Mouse (Mus musculus) liver, embryonic 14.5 days (tissue): Measurements from ENCODE around the gene Smyd3.

Experiments used
- CTCF ChIP-seq: IDR thresholded peaks from 2 replicates; pipeline ENCODE4 v1.5.1; 2016; ENCODE audit warnings: antibody characterized with exemption, low read depth, control low read depth
- EP300 ChIP-seq: IDR thresholded peaks from 2 replicates; pipeline ENCODE4 v1.6.1; 2016; ENCODE audit warnings: antibody characterized with exemption, low read depth

- TF ChIP-seq CTCF (no peak), EP300 (no peak)
These were observed 420.8 kb downstream of the Smyd3 start for GRCm38 (mm10) chr1:179096993-179097392.
